Mouse (Mus musculus) mouse embryonic stem cell (cell line): ENCODE data around the gene Arhgap32.
"Not testable (repeated sequence)": the region's sequence is repeated elsewhere in the genome, so short reads cannot be mapped to it uniquely, and the experiment has no call there.

Experiments used
- in situ Hi-C, 2 experiments: fragments of 300-500 bp; cut with MboI; formaldehyde crosslinking; loops; 1 replicate in 1 of 2; 3 replicates in 1 of 2; pipeline ENCODE4 v1.14.3; 2019 to 2020; ENCODE audit warnings: low sequenced_read_pairs in 2 of 2, low pct_unique_long_range_greater_than_20kb in 1 of 2, mixed read lengths in 1 of 2; ENCODE audit not compliant: unreplicated experiment in 1 of 2

Arhgap32 gene

DNA sequence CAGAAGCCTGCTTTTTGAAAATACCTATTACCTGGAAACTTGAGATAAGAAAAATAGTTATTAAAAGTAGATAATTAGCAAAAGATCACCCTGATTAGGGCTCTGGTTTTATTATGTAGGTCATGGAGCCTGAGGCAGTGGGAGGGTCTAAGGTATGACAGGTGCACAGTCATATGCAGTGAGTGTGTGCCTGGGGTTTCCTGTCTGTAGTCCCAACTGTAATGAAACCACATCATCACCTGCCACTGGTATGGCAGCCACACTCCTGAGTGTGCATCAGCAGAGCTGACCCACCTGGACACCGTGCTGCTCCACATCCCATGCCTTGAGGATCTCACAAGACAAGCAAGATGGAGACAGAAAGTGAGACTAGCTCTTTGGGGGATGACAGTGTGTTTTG lies at the start of gene Arhgap32:
Gene Arhgap32 (plus strand): TSS at position 351 of the 400 bp plus-strand sequence.
- in situ Hi-C loops, result no loop called here

DNA sequence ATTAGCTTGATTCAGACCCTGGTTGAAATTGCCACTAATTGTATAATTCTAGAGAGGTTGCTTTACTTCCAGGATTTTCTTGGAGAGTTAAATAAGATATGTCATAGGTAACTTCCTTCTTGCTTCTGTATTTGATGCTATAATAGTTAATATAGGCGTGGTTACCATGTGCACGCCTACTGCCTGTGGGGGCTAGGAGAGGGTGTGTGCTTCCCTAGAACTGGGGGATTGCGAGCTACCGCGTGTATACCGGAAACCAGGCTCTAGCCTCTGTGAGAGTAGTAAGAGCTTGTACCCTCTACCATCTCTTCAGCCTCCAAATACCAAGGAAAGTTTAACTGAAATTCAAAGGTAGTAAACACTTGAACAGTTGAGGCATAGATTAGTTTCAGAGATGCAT lies 43.2 kb upstream of the Arhgap32 start:
- in situ Hi-C loops, result no loop called here

DNA sequence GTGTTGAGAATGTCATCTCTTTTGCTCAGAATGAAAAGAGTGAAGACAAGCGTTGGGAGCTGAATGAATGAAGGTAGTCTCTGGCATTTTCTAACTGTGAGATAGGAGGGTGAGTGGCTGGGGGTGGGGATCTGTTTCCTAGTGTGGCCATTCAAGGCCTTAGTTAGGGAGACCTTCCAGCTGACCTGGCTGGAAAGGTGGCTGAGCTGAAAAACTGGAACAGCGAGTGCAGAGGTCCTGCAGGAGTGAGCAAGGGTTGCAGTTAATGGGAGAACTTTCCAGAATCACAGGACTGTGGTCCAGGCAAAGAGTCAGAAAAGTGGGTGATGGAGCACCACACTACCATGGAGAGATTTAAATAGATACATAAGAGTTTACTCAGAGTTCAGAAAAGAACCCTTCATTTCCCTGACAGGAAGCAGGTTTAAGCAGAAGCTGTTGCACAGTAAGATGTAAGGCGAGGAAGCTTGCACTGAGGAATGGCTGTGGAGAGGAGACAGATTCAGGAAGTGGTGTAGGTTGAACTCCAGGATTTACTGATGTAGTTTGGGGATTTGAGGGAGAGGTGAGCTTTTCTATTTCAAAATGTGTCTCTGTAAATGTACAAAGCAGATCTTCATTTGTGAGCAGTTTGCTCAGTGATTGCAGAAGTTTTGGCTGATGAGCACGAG lies 27.7 kb upstream of the Arhgap32 start:
- in situ Hi-C loops, result no loop called here

DNA sequence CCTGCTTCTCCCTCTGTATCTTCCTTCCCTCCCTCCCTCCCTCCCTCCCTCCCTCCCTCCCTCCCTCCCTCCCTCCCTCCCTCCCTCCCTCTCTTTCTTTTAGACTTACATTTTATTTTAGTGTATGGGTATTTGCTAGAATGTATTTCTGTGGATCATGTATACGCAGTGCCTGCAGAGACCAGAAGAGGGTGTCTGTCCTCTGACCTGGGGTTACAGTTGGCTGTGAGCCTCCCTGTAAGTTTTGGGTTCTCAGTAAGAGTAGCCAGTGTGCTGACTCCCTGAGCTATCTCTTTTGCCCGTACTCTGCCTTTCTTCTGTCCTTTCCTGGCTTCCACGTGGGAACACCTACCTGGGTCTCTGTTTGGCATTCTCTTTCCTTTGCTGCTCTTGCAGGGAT lies 27.1 kb upstream of the Arhgap32 start:
- in situ Hi-C loops, result no loop called here

DNA sequence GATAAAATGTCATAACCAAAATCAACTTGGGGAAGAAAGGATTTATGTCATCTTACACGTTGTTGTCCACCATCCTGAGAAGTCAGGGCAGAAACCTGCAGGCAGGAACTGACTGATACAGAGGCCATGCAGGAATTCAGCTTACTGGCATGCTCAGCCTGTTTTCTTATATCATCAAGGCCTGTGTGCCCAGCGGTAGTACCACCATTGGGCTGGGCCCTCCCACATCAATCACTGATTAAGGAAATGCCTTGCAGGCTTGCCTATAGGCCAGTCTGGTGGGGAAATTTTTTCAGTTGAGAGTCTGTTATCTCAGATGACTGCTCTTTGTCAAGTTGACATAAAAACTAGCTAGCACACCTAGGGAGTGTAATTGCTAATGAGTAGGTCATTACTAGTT lies 22.5 kb upstream of the Arhgap32 start:
- in situ Hi-C loops, result no loop called here

DNA sequence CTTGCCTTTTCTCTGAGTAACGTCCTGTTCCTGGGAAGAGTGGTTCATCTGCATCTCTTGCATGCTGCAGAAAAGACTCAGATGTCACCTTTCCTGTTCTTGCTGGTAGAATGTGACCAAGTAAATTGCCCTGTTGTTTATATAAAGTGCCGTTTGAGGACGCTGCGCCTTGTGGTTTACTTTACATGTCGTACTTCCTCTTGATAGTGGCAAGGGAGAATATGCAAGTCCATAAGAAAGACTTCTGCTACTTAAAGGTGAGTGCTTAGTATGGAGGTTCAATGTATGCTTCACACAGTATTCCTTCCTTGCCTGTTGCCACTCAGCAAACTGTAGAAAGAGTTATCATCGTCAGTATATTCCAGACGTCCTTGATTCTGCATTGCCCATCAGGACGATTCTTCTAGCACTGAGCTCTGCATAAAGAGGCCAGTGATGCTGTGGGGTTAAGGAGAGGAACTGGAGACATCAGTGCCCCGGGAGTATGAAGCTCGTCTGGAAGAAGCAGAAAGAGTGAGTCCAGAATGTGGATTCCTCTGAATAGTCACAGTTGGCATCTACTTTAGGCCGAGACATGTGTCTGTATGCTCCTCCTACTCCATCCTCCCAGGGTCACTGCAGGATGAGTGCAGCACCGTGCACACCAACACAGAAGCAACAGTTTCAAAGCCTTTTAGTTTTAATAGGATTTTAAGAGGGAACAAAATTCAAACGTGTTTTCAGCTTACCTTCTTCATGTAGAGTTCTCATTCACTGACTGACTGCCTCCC lies 21.4 kb upstream of the Arhgap32 start:
- in situ Hi-C loops, result no loop called here

DNA sequence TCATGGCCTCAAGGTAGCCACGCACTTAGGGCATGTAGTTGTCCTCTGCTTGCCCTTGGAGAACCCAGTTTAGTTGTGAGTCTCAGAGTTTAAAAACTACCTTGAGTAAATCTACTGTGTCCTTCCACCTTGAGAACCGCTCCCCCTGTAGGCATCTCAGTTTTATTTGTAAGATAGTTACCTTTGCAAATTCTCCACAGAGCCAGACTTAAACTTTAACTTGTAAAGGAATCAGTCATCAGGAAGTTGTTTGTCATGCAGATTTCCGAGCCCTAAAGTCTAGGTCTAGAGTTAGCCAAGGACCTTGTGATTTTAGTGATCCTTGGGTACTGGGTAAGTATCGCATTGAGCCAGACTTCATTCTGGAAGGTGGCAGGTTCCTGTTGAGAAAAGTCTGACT lies 20.4 kb upstream of the Arhgap32 start:
- in situ Hi-C loops, result no loop called here

DNA sequence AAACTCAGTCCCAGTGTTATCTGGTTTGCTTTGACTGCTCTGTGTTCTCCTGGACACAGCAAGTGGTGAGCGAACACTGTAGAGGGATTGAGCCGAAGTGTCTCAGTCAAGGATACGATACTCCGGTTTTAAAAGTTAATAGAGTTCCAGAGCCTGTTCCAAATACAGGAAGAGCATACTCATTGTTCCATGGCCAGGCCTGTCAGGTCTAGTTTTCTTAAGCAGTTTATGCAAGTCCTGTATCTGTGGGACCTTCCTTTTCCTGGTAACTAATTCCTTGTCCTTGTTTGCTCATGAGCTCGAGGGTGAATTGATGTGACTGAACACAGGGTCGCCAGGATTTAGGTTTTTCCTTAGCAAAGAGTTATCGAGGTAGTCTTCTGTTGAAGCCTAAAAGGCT lies 19.4 kb upstream of the Arhgap32 start:
- in situ Hi-C loops, result no loop called here

DNA sequence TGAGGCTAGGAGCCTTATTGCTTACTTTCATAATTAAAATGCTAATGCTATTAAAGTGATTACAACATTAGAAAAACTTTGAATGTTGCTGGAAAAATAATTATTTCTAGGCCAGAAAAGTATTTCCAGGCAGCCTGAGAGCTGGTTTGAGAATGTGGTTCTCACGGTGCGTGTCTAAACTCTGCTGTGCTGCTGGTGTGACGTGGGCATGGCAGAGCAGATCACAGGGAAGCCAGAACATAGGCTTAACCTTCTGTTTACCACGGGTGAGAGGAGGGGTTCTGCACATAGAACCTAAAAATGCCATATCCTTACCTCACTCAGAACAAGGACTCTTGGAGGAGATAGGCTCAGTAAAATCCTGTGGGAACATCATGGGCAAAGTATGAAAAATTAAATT lies 18.8 kb upstream of the Arhgap32 start:
- in situ Hi-C loops, result no loop called here

DNA sequence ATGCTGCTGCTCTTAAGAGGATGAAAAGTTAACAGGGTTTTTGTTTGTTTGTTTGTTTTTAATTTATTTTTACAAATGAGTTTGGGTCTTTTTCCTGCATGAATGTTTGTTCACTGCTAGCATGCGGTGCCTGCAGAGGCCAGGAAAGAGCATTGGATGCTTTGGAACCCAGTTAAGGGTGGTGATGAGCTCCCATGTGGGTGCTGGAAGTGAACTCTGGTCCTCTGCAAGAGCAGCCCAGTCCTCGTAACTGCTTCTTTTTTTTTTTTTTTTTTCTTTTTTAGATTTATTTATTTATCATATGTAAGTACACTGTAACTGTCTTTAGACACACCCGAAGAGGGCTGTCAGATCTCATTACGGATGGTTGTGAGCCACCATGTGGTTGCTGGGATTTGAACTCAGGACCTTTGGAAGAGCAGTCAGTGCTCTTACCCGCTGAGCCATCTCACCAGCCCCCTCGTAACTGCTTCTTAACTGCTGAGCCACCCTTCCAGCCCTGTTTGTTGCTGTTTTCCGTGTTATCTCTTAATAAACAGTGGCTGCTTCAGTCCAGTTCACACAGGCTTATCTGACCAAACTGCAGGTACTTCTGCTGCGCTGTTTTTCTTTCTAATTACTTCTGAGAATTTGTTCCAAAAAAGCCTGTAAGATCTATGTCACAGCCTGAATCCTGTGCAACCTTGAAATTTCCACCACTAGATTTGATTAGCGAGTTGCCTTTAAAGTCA lies 17.3 kb upstream of the Arhgap32 start:
- in situ Hi-C loops, result no loop called here

DNA sequence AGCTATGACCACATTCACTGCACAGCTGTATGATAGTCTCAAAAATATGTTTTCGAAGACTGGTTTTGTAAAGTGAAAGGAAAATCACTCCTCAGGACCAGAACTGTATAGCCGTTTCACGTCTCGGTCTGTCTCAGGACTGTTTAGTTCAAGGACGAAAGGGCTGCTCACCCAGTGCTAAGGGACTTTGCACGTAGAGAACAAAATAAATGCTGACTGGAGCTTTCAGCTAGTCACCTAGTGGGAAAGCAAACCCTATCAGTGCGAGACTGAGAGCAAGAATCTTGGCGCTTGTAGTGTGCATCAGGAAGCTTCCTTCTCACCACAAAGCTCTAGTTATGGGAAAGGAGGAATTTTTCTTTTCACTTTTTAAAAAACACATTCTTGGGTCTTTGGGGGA lies 15.4 kb upstream of the Arhgap32 start:
- in situ Hi-C loops, result no loop called here

DNA sequence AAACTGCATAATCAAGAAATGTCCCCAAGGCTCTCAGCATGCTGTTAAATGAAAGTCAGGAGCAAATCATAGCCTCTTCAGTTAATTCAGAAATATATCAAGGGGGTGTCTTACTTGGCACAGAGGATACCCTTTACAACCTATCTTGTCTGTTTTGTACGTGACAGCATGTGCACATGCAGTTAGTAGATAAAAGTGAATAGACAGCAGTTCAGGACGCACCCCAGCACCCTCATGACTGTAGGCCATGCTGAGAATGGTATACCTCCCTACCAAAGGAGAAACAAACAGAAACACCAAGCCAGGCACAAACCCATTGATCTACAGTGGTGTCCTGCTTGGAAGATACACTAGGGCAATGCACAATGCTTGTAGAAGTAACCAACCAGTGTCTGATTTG lies 14.4 kb upstream of the Arhgap32 start:
- in situ Hi-C loops, result no loop called here

DNA sequence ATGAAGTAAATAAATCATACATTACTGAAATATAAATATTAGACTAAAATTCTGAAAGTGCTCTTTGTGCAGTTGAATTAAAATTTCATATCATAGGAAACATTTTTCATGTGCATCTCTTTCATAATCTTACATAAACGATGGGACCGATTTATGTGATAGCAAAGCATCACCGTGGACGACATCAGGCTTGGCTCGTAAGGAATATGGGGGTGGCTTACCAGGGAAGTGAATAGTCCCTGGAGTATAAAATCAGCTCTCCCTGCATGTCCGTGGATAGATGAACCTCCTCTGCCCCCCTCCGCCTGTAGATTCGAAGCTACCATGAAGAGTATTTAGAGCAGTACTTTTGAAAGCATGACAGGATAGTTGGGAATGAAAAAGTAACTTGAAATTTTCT lies 11.3 kb upstream of the Arhgap32 start:
- in situ Hi-C loops, result no loop called here

DNA sequence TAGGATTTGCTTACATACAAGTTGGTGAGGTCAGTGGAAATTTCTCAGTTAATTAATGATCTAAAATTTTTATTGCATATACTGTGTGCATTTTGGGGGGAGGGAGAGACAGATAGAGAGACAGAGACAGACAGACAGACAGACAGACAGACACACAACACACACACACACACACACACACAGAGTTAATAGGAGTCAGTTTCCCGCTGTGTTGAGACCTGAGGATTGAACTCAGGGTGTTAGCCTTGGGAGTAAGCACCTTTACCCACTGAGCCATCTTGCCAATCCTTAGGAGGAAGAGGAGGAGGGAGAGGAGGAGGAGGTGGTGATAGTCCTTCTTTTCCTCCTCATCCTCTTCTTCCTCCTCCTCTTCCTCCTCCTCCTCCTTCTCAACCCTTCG lies 5.6 kb upstream of the Arhgap32 start:
- in situ Hi-C loops, result no loop called here

DNA sequence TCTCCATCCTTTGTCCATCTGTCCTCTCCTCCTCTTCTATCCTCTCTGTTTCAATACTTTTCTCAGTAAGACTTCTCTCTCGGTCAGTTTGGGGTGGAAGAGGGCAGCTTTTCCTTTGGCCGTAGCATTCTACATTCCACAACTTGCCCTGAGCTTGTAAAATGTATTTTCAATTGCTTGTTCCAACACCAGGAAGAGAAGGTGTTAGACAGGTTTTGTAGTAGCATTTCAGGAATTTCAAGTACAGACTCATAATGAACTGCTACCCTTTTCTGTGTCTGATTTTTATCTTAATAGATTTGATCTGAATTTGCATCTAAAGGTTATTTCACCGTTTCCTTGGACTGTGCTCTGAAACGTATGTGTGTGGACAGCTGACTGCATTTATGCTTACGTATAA lies 336 bp downstream of the Arhgap32 start:
- in situ Hi-C loops, result no loop called here

DNA sequence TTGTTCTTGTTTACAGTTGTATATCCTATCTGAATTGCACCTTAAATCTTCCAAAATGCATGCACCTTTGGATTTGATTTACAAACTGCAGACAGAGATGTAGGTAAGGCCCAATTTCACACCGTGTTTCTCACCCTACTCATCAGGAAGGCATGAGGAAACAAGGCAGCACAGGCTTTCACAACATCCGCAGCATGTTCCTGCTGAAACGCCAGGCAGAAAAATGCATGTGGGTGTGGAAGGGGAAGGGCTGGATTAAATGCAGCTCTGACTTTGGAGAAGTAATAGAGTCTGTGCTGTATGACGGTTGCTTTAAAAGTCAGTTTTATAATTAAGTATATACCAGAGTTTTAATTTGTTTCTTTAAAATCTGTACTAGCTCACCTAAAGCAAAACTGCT lies 1.9 kb downstream of the Arhgap32 start:
- in situ Hi-C loops, result no loop called here

DNA sequence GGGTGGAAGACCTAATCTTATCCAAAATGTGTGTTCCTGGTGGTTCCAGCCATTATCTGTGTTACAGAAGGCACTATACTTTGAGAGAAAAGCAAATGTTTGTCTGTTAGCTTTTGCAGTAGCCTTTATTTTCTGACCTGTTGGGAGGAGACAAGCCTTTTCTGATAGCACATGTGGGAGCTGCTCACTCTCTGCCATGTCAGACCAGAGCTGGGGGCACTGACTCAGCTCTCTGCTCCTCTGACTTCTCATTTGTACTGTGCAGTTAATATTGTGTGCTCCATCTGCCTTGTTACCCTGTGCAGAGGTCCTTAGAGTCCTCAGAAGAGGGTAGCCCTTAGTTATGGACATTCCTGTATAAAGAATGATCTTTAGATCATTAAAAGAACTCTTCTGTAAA lies 2.5 kb downstream of the Arhgap32 start:
- in situ Hi-C loops, result no loop called here

DNA sequence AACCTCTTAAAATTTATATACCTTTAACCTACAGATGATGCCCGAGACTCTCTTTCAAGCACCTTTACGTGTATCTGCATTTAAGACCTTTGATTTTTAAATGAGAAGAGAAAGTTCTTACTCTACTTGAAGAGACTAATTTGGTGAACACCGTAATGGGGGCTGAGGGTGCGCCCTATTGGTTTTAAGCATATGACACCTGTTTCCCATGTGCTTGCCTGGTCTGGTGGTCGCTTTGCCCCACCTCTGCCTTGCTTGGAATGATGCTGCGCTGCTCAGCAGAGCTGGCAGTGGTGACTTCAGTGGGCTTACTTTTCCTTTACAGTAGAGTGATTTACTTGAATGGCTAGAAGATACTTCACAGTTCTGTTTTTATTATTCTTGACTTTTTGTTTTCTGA lies 3.6 kb downstream of the Arhgap32 start:
- in situ Hi-C loops, result no loop called here

DNA sequence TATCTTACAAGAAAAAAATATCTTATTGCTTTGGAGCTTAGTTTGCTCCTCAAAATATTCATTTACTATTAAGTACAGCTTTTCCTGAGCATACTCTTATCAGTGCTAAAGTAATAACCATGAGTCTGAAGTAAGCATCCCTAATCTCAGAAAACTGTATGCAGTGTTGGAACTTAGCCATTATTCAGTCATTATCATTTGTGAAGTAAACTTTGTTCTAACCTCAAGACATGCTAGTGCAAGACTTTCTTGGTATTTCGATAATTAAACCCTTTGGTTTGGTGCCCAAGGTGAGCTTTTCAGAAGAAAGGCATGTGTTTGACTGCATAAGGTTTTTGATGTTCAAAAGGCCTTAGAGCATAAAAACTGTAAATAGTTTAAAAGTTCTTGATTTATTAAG lies 4.2 kb downstream of the Arhgap32 start:
- in situ Hi-C loops, result no loop called here

DNA sequence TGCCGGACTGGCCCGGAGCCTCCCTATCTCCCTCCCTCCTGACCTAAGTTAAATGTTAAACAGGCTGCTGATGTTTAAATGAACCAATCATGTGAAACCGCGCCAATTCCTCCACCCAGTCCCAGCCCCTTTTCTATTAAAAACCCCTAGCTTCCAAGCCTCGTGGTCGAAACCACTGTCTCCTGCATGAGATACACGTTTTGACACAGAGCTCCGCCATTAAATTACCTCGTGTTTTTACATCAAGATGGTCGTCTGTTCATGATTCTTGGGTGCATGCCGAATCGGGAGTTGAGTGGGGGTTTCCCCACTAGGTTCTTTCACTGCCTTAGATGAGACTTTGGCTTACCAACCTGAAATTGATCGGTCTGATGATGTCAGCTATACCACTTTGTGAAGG lies 5.3 kb downstream of the Arhgap32 start:
- in situ Hi-C loops, result not testable (repeated sequence)
